Mouse (Mus musculus): ENCODE data around the gene Ikzf4.

Gene Ikzf4

DNA sequence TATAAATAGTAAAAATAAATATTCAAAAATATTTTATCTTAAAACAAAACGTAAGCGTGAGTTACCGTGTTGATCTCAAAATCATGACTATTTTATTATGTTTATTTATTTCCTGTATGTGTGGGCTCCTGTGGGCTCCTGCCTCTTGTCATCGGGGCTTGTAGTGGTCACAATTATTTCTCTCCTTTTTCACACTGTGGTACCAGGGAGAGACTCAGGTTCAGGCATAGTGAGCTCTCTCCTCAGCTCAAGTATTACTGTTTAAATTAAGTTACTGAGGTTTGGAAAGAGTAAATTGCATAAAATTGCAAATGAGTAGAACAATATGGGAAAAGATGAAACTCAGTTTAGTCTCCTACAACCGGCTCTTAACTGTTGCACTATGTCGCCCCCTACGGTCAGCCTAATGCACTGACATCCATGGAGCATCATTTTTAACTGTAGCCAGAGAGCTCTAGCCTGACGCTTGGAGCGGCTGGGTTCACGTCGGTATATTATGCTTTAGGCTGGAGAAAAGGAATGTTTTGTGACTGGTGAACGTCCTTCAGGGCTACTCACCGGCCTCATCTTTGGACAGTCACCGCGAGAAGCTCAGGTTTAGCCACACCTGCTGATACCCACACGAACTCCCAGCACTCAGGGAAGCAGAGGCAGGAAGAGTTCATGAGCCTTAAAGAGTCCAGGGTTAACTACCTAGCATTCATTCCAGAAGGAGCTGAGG is 33.2 kb downstream of the Ikzf4 start:
- DNase-seq (ENCODE audit: low read depth, low spot score) = peak; percentile 86

DNA sequence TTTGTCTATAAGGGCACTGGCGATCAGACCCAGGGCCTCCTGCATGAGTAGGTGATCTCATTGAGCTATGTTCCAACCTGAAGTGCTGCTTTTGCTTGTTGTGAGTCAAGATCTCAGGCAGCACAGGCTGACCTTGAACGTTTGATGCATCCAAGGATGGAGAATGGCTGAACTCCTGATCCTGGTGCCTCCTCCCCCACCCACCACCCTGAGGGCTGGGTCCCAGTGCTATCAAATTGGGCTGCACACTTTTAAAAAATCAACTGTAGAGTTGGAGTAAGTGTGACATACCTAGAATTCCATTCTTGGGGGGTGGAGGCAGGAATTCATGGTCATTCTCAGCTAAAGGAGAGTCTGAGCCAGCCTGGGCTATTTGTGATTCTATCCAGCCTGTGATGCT is 39.3 kb downstream of the Ikzf4 start:
- no peak for DNase-seq (ENCODE audit: low read depth, low spot score)

DNA sequence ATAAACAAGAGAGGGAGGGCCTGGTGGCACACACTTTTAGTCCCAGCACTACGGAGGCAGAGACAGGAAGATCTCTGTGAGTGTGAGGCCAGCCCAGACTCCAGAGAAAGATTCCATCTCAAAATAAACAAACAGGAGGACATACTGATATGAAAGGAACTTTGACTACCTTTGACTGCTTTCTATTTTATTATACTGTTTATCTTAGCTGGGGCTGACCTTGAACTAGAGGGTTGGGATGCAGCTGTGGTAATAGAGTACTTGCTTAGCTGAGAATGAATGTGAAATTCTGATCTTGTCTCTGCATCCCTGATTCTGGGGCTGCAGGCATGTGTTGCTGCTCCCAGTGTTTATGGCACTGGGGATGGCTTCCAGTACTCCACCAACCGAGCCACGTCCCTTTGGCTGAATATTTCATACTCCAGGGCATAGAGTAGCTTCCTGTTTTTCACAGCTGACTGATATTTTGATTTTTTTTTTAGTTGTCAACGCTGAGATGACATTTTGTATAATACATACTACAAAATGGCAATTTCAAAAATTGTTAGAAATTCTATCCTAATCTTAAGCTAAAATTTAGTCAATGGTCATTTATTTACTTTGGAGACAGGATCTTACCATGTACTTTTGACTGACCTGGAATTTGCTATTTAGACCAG is 43.2 kb downstream of the Ikzf4 start:
- DNase-seq (ENCODE audit: low read depth, low spot score) = no peak

DNA sequence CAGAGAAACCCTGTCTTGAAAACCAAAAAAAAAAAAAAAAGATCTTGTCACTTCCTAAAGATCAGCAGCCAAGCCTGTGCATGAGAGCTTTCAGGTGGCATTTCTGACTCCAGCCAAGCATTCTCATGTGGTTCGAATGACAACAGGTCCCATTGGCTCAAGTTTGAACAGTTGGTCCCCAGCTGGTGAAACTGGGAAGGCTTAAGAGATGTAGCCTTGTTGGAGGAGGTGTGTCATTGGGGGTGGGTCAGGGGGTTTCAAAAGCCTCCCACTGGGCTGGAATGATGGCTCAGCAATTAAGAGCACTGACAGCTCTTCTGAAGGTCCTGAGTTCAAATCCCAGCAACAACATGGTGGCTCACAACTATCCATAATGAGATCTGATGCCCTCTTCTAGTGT is 44.3 kb downstream of the Ikzf4 start:
- DNase-seq (ENCODE audit: low read depth, low spot score) = no peak

DNA sequence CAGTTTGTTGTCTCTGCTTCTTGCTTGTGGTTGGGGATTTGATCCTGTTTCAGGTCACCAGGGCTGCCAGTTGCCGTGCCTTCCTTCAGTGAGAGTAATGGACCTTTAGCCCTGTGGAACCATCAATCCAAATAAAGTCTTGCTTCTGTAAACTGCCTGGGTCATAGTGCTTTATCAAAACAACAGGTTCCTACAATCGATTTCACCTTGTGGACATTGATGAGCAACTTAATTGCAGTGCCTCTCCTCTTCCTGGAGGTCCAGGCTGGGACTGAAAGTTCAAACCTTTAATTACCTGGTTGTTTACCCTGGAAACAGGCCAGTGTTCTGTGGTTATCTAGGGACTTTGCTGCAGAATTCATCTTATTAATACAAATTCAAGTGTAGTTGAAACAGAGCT is 47.3 kb downstream of the Ikzf4 start:
- DNase-seq (ENCODE audit: low read depth, low spot score) = no peak

DNA sequence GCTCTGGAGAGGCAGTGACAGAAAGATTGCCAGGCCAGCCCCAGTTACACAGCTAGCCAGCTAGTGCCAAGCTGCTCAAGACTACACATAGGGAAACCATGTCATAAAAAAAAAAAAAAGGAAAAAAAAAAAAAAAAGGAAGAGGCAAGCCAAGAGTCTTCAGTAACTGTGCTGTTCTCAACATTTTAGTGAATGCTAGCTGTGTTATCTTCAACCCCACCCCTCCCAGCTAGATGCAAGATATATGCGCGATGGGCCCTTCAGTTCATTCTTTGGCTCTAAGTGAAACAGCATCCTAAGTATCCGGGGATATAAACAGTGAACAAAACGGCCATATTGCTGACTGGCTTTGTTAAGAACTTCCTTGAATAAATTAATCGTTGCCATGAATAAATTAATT is 53.0 kb downstream of the Ikzf4 start:
- DNase-seq (ENCODE audit: low read depth, low spot score) = no peak

DNA sequence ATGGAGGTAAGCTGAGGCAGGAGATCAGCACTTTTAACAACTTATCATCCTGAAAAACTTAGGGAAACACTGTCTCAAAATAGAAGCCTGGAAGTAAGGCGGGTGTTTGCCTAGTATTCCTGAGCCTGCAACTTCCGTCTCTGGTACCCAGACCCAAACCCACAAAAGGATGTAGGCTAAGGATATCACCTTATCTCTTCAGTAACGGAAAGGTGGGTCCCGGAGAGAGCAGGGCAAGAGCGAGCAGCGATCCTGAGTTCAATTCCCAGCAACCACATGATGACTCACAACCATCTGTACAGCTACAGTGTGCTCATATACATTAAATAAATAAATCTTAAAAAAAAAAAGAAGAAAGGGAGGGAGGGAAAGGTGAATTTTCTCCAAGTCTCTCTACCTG is 54.4 kb downstream of the Ikzf4 start:
- no peak for DNase-seq (ENCODE audit: low read depth, low spot score)

DNA sequence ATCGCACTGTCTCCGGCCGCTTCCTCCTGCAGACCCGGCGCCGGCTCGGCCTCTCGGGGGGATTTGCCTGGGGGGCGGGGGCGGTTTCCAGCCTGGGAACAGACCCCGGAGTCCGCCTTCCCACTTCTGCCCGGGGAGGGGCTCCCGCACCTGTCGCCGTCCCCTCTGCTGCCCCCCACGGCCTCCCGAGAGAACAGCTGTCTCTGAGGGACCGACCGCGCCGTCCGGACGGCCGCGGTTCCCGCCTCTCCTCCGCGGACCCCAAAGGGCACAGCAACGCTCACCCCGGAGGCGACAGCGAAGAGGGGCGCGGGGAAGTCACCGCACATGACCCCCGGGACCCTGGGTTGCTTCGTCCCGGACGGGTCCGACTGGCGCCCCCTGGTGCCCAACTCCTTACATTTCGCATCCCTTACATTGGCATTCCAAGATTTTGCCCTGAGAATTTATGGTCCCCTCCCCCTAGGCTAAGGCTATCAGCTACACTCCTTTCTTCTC is 55.5 kb downstream of the Ikzf4 start:
- DNase-seq (ENCODE audit: low read depth, low spot score) = peak; percentile 86

DNA sequence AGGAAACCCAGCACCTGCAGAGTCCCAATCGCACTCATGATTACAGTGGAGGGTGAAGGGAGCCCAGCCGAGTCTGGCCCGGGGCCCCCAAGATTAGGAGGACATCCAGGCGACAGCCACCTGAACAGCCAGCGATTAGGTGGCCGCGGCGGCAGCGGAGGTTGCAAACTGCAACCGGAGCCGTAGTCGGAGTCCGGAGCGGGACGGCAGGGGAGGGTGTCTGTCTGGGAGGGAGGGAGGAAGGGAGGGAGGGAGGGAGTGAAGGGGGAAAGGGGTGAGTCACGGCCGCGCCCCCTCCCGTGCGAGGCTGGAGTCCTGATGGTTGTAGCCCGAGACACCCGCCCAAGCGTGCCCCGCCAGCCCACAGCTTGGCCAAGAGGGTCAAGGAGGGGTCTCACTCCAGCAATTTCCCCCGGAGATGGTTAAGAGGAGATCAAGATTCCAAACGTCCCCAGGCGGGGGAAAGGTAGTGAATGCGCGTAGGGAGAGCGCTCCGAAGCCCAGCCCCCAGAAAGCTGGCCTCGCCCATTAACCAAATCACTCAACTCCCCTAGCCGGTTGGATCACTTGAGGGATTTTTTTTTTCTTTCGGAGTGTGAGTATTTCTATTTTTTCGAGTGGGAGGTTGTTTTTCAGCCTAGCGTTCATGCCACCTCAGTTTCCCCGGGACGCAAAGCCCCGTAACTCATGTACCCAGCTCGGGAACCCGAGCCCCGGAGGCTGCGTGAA is 56.2 kb downstream of the Ikzf4 start, which contains the start of gene Erbb3:
Erbb3 (minus strand) TSS at position 189 of the 729 bp plus-strand sequence.
- DNase-seq (ENCODE audit: low read depth, low spot score) = peak; percentile 64

DNA sequence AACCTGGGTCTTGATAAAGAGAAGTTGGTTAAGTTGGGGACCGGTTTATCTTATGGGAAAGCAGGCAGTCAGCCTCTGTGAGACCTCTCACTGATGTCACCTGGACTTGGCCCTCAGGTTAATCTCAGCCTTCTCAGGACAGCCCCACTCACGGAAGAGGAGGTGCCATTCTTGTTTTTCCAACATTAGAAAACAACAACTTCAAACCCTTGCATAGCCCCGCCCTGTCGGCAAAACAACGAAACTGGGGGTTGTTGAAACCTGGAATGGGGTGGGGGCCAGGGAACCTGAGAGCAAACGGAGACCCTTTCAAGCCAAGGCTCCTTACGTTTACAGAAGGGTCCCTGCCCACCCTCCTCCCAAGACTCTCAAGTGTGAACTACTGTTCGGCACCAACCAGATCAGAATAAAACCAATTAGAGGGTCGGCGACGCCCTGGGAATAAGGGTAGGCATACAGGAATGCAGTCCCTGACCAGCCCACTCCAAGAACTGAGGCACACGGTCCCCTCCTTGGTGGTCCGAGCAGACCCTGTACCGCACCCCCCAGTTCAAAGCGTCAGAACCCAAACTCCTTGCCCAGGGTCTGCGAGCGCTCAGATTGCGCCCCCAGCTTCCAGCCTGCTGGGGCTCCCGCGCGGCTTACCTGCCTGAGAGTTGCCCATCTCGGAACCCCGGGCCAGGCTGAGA is 56.9 kb downstream of the Ikzf4 start:
- DNase-seq (ENCODE audit: low read depth, low spot score) = no peak

DNA sequence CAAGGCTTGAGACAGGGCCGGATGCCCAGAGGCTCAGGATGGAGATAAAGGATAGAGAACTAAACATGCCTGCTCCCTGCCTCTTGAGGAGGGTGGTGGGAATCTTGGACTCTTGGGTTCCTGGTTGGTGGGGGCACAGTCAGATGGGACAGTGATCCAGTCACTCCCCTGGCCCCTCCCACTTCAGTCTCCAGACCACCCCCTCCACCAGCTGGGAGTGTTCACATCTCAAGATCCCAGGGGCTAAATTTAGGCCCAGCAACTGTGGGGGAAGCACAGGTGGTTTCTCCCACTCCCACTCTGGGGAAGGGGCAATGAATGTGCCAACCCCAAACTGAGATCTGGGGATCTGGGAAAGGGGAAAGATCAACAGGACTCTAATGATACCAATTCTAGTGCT is 57.7 kb downstream of the Ikzf4 start:
- no peak for DNase-seq (ENCODE audit: low read depth, low spot score)

DNA sequence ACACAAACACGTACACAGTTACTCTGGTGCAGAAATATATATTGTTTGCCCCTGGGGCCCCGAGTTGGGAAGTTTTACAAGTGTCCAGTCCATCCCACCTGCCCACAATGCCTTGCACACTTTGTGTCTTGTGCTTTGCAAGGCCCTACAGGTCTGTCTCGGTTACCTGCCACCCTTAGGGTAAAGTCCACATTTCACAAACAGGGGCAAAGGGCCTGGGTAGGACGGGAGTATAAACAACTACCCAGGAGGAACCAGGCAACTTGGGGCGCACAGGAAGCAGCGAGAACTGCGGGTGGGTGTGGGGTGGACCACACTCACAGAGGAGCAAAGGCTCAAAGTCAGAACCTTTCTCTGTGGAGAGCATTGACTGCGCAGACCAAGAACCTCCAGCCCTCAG is 58.1 kb downstream of the Ikzf4 start:
- DNase-seq (ENCODE audit: low read depth, low spot score) = no peak

DNA sequence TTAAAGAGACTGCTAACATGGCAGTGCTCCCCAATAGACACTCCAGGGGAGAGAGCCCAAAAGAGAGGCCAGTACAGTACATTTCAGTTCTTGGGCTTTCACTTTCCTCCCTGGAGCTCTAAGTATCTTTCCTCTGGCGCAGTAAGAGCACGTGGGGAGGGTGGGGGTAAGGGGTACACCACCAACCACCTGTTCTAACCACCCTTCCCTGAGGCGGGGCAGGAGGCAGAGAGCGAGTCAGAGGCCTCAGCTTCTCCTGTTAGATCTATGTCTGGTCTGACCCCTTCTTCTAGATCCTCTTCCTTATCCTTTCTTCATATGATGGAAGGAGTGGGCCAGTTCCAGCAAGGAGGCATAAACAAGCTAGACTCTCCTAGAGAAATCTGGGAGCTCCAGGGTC is 58.7 kb downstream of the Ikzf4 start:
- DNase-seq (ENCODE audit: low read depth, low spot score) = no peak

DNA sequence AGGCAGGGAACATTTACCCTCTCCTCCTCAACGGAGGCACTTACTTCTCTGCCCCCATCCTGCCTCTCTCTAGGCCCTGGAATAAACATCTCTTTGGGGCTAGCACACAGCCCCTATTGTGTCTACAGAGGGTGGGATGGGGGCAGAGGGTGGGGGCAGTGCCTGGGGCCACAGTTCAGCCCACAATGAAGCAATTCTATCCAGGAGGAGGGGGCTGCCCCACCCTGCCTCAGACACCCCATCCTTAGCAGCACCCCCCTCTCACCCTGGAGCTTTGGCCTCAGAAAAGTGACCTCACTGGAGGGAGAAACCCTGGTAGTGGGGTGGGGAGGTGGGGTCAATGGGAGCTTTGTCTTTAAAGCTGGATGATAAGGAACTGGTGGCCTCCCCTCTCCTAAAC is 59.2 kb downstream of the Ikzf4 start:
- peak; percentile 19 for DNase-seq (ENCODE audit: low read depth, low spot score)

DNA sequence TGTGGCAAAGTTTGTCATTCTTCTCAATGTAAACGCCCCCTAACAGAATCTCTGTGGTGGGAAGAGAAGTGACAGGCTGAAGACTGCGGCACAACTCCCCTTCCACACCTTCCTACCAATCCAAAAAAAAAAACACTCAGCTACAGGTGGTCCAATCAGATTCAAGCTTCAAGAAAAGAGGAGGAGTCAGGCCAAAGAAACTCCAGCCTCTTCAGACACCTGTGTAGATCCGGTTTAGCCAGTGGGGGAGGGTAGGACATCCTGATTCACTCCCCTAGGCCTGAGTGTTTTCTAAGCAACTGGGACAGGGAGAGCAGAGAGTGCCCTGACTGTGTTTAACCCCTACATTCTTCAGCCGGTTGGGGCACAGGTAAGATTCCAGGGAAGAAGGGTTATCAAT is 61.4 kb downstream of the Ikzf4 start:
- peak; percentile 23 for DNase-seq (ENCODE audit: low read depth, low spot score)

DNA sequence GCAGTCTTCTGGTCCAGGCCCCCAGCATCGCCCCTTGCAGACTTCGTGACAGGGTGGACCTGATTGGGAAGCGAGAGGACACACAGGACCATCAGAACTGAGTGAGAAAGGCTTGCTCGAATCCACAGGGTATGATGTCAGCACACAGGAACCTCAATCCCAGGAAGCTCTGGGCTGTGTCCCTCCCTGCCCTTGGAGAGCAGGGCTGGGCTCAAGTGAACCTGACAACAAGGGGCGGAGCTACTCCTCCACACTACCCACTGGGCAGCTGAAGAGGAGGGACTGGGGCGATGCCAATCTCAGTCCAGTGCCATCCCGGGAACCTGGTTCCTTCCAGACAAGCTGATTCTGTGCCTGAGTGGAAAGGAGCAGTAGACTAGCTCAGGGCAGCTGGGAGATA is 62.1 kb downstream of the Ikzf4 start:
- no peak for DNase-seq (ENCODE audit: low read depth, low spot score)
